ENCODE assay signal across 9 mouse cellular contexts in the genomic region with DNA sequence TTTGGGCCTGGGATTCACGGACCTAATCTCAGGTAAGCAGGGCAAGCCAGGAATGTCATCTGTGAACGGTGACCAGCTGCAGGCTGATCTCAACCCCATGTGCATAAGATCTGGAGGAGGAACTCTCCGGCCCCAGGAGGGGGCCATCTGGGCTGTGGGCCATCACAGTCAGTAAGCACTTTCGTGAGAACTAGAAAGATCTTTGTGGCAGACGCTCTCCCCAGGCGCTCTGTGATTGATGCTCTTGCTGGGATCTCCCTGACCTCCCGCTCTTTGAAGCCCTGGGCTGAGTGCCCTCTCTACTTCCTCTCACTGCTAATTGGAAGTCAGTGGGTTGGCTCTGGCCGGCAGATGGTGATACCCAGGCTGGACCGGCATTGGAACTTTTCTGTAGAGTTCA.
A peak's percentile ranks its signal among the peaks of the same experiment; 100 is the strongest.
DNase-seq lines count a peak whose midpoint lies in the region; ATAC-seq lines count a peak whose summit lies in the region.
"Had no signal": no experiment of that assay in that cellular context is flagged by ENCODE, and none has a peak within 500 bp of the region (broad histone marks: within the 10 kb centered on the region; RNA-seq: fewer than 3 reads in every experiment).

No protein-coding gene starts in this region.

- no peaks in the 10 kb centered on the region for H3K9me3 ChIP-seq in hindbrain, embryonic 10.5 days
- H3K9me3 ChIP-seq in hindbrain, embryonic 14.5 days (ENCODE audit: control insufficient read depth, low read length), result no peaks in the 10 kb centered on the region

- ATAC-seq in hindbrain, embryonic 14.5 days (ENCODE audit: low FRiP score), result no peak
- ATAC-seq: forebrain, postnatal 0 days had no signal

- no peak overlapping the region for H3K9ac ChIP-seq in hindbrain, embryonic 14.5 days
- H3K9ac ChIP-seq: forebrain, postnatal 0 days had no signal

- no peak overlapping the region for H3K4me3 ChIP-seq in hindbrain, embryonic 10.5 days
- no peak overlapping the region for H3K4me3 ChIP-seq in hindbrain, embryonic 14.5 days (replicated peaks; ENCODE audit: low read length)

- peak; percentile 57 for DNase-seq in hindbrain, embryonic 10.5 days (ENCODE audit: low spot score)
- no peak for DNase-seq in hindbrain, embryonic 14.5 days (ENCODE audit: low spot score)
- DNase-seq in adrenal gland, postnatal 36 days, result peak; percentile 71 to 73
- DNase-seq in kidney, adult 18-20 months, result peak; percentile 18
- DNase-seq in lung, postnatal 36 days, result peak; percentile 29
- DNase-seq in layer of hippocampus, adult 9-11 months, result no peak
- no peak for DNase-seq in left cerebral cortex, adult 18-20 months (ENCODE audit: low spot score in 2 of 2)
- DNase-seq in left cerebral cortex, postnatal 25 days (ENCODE audit: low spot score in 2 of 2), result no peak
- DNase-seq: forebrain, postnatal 0 days had no signal

- peak overlapping the region; percentile 45; the same call in 1 of the 2 replicates for H3K27ac ChIP-seq in hindbrain, embryonic 10.5 days
- H3K27ac ChIP-seq in hindbrain, embryonic 14.5 days, result no peak overlapping the region

- no peak overlapping the region for H3K4me2 ChIP-seq in hindbrain, embryonic 14.5 days (replicated peaks)

- H3K36me3 ChIP-seq in hindbrain, embryonic 10.5 days, result no peaks in the 10 kb centered on the region
- H3K36me3 ChIP-seq in hindbrain, embryonic 14.5 days (replicated peaks; ENCODE audit: control insufficient read depth, insufficient read depth), result no peaks in the 10 kb centered on the region

- H3K27me3 ChIP-seq in hindbrain, embryonic 10.5 days (ENCODE audit: insufficient read depth, poor library complexity, severe bottlenecking), result no peaks in the 10 kb centered on the region
- H3K27me3 ChIP-seq in hindbrain, embryonic 14.5 days (ENCODE audit: control insufficient read depth, insufficient read depth, low read length), result no peaks in the 10 kb centered on the region

- WGBS in hindbrain, embryonic 10.5 days, result 48% methylated on average over 9 of the region's 9 CpGs
- WGBS in hindbrain, embryonic 14.5 days, result 39% methylated on average over 9 of the region's 9 CpGs

- intact Hi-C loops in left cerebral cortex, postnatal 25 days (cut with DNase I), result no loop called here

- peaks cover 18% of the 10 kb centered on the region for H3K4me1 ChIP-seq in hindbrain, embryonic 10.5 days (replicated peaks)
- H3K4me1 ChIP-seq in hindbrain, embryonic 14.5 days (replicated peaks; ENCODE audit: control insufficient read depth, insufficient read depth, low read length), result no peaks in the 10 kb centered on the region

Comparison
In these comparisons a context has a peak if more than half of its experiments do, and no peak if none do; other contexts are left out.
1. DNase-seq: peak in hindbrain, embryonic 10.5 days (single experiment), adrenal gland, postnatal 36 days (2 of 2), kidney, adult 18-20 months (single experiment) and lung, postnatal 36 days (single experiment); none in hindbrain, embryonic 14.5 days (single experiment), layer of hippocampus, adult 9-11 months (single experiment), left cerebral cortex, adult 18-20 months (0 of 2) and left cerebral cortex, postnatal 25 days (0 of 2).